Mouse (Mus musculus) lung, embryonic 16.5 days (tissue): Measurements from ENCODE around the gene Ica1. TPM values are rescaled to one million over a fixed set of nuclear protein-coding genes. Genes with fewer than 3 reads are reported as not detected.
A peak's percentile ranks its signal among the peaks of the same experiment; 100 is the strongest.

Source experiments
- ATAC-seq: fragments of 200-750 bp; cut with Nextera tagmentation; 2 replicates; pipeline ENCODE4 v1.8.0; 2017; ENCODE audit warnings: low read depth, mild to moderate bottlenecking, moderate library complexity
- H3K27ac ChIP-seq: fragments of 300-500 bp; sonication (generic); 2 replicates; pipeline ENCODE4 v1.5.1; 2014; ENCODE audit warnings: mild to moderate bottlenecking, control low read depth, low read length
- H3K27me3 ChIP-seq: fragments of 300-500 bp; sonication (generic); 2 replicates; pipeline ENCODE4 v1.6.1; 2014; ENCODE audit warnings: low read depth, low read length, mixed read lengths; ENCODE audit not compliant: control insufficient read depth, insufficient read depth
- H3K36me3 ChIP-seq: fragments of 300-500 bp; sonication (generic); 2 replicates; pipeline ENCODE4 v1.6.1; 2014; ENCODE audit warnings: low read length; ENCODE audit not compliant: control insufficient read depth, insufficient read depth
- H3K4me1 ChIP-seq: fragments of 300-500 bp; sonication (generic); replicated peaks from 2 replicates; pipeline ENCODE4 v1.6.1; 2014; ENCODE audit warnings: low read length, mixed read lengths; ENCODE audit not compliant: control insufficient read depth, insufficient read depth
- H3K4me2 ChIP-seq: fragments of 300-500 bp; sonication (generic); 2 replicates; pipeline ENCODE4 v1.6.1; 2014; ENCODE audit warnings: low read depth, low read length, control low read depth
- H3K4me3 ChIP-seq: fragments of 300-500 bp; sonication (generic); 2 replicates; pipeline ENCODE4 v1.5.1; 2014; ENCODE audit warnings: mild to moderate bottlenecking, low read length, control low read depth
- H3K9ac ChIP-seq: fragments of 300-500 bp; sonication (generic); 2 replicates; pipeline ENCODE4 v1.6.1; 2014; ENCODE audit warnings: low read length, control low read depth
- H3K9me3 ChIP-seq: fragments of 300-500 bp; sonication (generic); 2 replicates; pipeline ENCODE4 v1.6.1; 2016; ENCODE audit warnings: low read length; ENCODE audit not compliant: control insufficient read depth
- WGBS: fragments of 180-500 bp; shearing (Covaris S2); extraction: QIAGEN DNeasy Blood & Tissue Kit; methylation state at CpG from one replicate; pipeline ENCODE4 v1.1.7; 2014; 5-methylcytosine and 5-hydroxymethylcytosine counted together
- polyA plus RNA-seq: library from polyadenylated mRNA; unstranded; fragments of >200 nt; fragmentation: Nextera tagmentation; extraction: Ambion mirVana; gene quantifications from 2 replicates; pipeline ENCODE4 v1.2.1, GENCODE M21; 2015

The Ica1 gene
- 39.8 and 40.6 TPM in 2 replicates for polyA plus RNA-seq

GRCm38 (mm10) chr6:8778296-8778649 is at the start of gene Ica1:
Ica1 (minus strand) TSS chr6:8778488.
- no peaks in the 10 kb centered on the region for H3K9me3 ChIP-seq
- 2% methylated on average over 13 of the region's 16 CpGs for WGBS
- H3K4me3 ChIP-seq: peak within 1 kb of the TSS; percentile 70
- peak within 1 kb of the TSS; percentile 75 for H3K9ac ChIP-seq
- no peaks in the 10 kb centered on the region; the same call in 1 of the 2 replicates for H3K27me3 ChIP-seq
- no peaks in the 10 kb centered on the region for H3K36me3 ChIP-seq
- H3K4me2 ChIP-seq: peak within 1 kb of the TSS; percentile 87
- peak within 1 kb of the TSS; percentile 74 for H3K27ac ChIP-seq
- peak; percentile 69 for ATAC-seq
- H3K4me1 ChIP-seq: peaks cover 6% of the 10 kb centered on the region; the same call in 1 of the 2 replicates

GRCm38 (mm10) chr6:8819866-8820265 is 41.6 kb upstream of the Ica1 start:
- Histone ChIP-seq H3K27me3 (no peaks in the 10 kb centered on the region), H3K9ac (no peak overlapping the region), H3K9me3 (no peaks in the 10 kb centered on the region), H3K4me3 (no peak overlapping the region), H3K4me1 (no peaks in the 10 kb centered on the region), H3K4me2 (no peak overlapping the region), H3K27ac (no peak overlapping the region), H3K36me3 (no peaks in the 10 kb centered on the region)
- ATAC-seq: no peak
- 51% methylated on average over 2 of the region's 2 CpGs for WGBS

- no peak overlapping the region for H3K4me3 ChIP-seq
- no peak overlapping the region for H3K9ac ChIP-seq
- H3K27ac ChIP-seq: no peak overlapping the region
- H3K4me2 ChIP-seq: no peak overlapping the region
- ATAC-seq: peak; percentile 75
- H3K36me3 ChIP-seq: no peaks in the 10 kb centered on the region
- WGBS: 37% methylated on average over 6 of the region's 6 CpGs
- no peaks in the 10 kb centered on the region for H3K4me1 ChIP-seq
- no peaks in the 10 kb centered on the region for H3K27me3 ChIP-seq
- H3K9me3 ChIP-seq: no peaks in the 10 kb centered on the region
These were observed 36.2 kb upstream of the Ica1 start for GRCm38 (mm10) chr6:8814332-8815002.

GRCm38 (mm10) chr6:8802561-8803150 is 24.4 kb upstream of the Ica1 start:
- H3K27ac ChIP-seq: no peak overlapping the region
- no peaks in the 10 kb centered on the region for H3K9me3 ChIP-seq
- H3K9ac ChIP-seq: no peak overlapping the region
- no peaks in the 10 kb centered on the region for H3K4me1 ChIP-seq
- peak; percentile 47; the same call in 1 of the 2 replicates for ATAC-seq
- no peaks in the 10 kb centered on the region for H3K27me3 ChIP-seq
- WGBS: 50% methylated on average over 3 of the region's 3 CpGs
- H3K36me3 ChIP-seq: no peaks in the 10 kb centered on the region
- H3K4me2 ChIP-seq: no peak overlapping the region
- no peak overlapping the region for H3K4me3 ChIP-seq

- Histone ChIP-seq H3K9ac (no peak overlapping the region), H3K27me3 (no peaks in the 10 kb centered on the region), H3K4me3 (no peak overlapping the region), H3K4me1 (no peaks in the 10 kb centered on the region), H3K9me3 (no peaks in the 10 kb centered on the region), H3K36me3 (no peaks in the 10 kb centered on the region), H3K27ac (no peak overlapping the region), H3K4me2 (no peak overlapping the region)
- WGBS: 93% methylated on average over 5 of the region's 5 CpGs
- no peak for ATAC-seq
These were observed 14.1 kb upstream of the Ica1 start for GRCm38 (mm10) chr6:8792385-8792784.

GRCm38 (mm10) chr6:8791781-8792180 is 13.5 kb upstream of the Ica1 start:
- 88% methylated on average over 3 of the region's 3 CpGs for WGBS
- H3K4me3 ChIP-seq: no peak overlapping the region
- H3K9me3 ChIP-seq: no peaks in the 10 kb centered on the region
- no peak overlapping the region for H3K27ac ChIP-seq
- H3K4me2 ChIP-seq: no peak overlapping the region
- ATAC-seq: no peak
- H3K36me3 ChIP-seq: no peaks in the 10 kb centered on the region
- H3K4me1 ChIP-seq: no peaks in the 10 kb centered on the region
- no peak overlapping the region for H3K9ac ChIP-seq
- no peaks in the 10 kb centered on the region for H3K27me3 ChIP-seq

- Histone ChIP-seq H3K27ac (no peak overlapping the region), H3K4me3 (no peak overlapping the region), H3K4me2 (no peak overlapping the region), H3K9me3 (no peaks in the 10 kb centered on the region), H3K9ac (no peak overlapping the region), H3K27me3 (no peaks in the 10 kb centered on the region; the same call in 1 of the 2 replicates), H3K36me3 (no peaks in the 10 kb centered on the region), H3K4me1 (peaks cover 6% of the 10 kb centered on the region; the same call in 1 of the 2 replicates)
- ATAC-seq: no peak
These were observed 2.3 kb upstream of the Ica1 start for GRCm38 (mm10) chr6:8780618-8781017.

- Histone ChIP-seq H3K27ac (peak overlapping the region; percentile 74), H3K4me3 (peak overlapping the region; percentile 70), H3K36me3 (no peaks in the 10 kb centered on the region), H3K4me1 (peaks cover 6% of the 10 kb centered on the region; the same call in 1 of the 2 replicates), H3K9ac (peak overlapping the region; percentile 75), H3K4me2 (peak overlapping the region; percentile 87), H3K9me3 (no peaks in the 10 kb centered on the region), H3K27me3 (no peaks in the 10 kb centered on the region; the same call in 1 of the 2 replicates)
- WGBS: under 1% methylated on average over 52 of the region's 69 CpGs
- ATAC-seq: peak; percentile 94
These were observed 635 bp downstream of the Ica1 start for GRCm38 (mm10) chr6:8777411-8778295.

- no peak overlapping the region for H3K4me3 ChIP-seq
- H3K27me3 ChIP-seq: no peaks in the 10 kb centered on the region
- H3K27ac ChIP-seq: no peak overlapping the region
- H3K9ac ChIP-seq: no peak overlapping the region
- WGBS: 60% methylated on average over 7 of the region's 7 CpGs
- peaks cover 3% of the 10 kb centered on the region; the same call in 1 of the 2 replicates for H3K4me1 ChIP-seq
- no peaks in the 10 kb centered on the region for H3K9me3 ChIP-seq
- ATAC-seq: no peak
- no peaks in the 10 kb centered on the region for H3K36me3 ChIP-seq
- H3K4me2 ChIP-seq: no peak overlapping the region
These were observed 6.7 kb downstream of the Ica1 start for GRCm38 (mm10) chr6:8771539-8771938.
